Mouse (Mus musculus) small intestine, adult 2 months (tissue): Measurements from ENCODE around the gene Ccdc88c.

Experiments used
- CTCF ChIP-seq: fragments of 200-500 bp; IDR thresholded peaks from 2 replicates; pipeline ENCODE4 v1.5.1; 2012; ENCODE audit warnings: low read depth, mild to moderate bottlenecking, control low read depth, inconsistent platforms, low read length, moderate library complexity, mixed read lengths; ENCODE audit not compliant: insufficient replicate concordance, insufficient read length; ENCODE audit errors: extremely low read depth
- POLR2A ChIP-seq: fragments of 200-500 bp; IDR thresholded peaks from 2 replicates; pipeline ENCODE4 v1.6.1; 2012; ENCODE audit warnings: low read depth, mild to moderate bottlenecking, control low read depth, inconsistent platforms, low read length, moderate library complexity

DNA sequence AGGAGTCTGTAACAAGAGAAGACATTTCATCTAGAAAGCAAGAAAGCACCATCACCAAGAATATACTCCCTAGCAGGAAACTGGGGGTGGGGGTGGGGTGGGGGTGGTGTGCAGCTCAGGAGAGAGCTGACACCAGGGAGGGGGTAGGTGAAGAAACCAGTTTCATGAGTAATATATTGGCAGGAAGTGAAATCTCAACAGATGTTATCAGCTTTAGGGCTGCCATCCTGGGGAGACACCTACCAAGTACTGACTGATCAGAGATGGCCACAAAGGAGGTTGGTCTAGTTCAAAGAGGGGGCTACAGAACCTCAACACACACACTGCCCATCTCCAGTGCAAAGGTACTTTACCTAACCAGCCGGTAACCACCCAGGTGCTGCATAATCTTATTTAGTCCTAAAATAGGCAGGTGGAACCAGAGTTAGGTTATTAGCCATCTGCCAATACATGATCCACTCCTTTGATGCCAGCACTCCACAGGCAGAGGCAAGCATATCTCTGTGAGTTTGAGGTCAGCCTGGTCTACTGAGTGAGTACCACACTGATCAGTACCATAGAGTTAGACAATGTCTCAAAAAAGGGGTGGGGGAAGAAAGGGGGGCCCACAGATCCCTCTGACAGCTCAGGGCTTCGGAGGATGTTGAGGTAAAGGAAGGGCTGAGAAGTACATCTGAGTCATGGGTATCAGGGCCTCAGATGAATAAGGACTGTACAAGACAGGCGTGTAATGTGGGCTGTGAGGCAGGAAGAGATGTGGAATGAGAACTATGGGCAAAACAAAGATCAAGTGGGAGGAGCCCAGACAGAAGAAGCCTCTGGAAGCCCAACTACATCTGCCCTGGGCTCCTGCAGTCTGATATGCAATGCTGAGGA, 34.5 kb downstream of the Ccdc88c start:
- TF ChIP-seq POLR2A = no peak
- TF ChIP-seq CTCF = no peak
